Mouse (Mus musculus) lung, postnatal 10 days (tissue): ENCODE results near the gene Paqr3.

Source experiments
- DNase-seq: peaks from one replicate; pipeline ENCODE4 v3.0.0; 2021

The Paqr3 gene

GRCm38 (mm10) chr5:97084541-97084940 is 26.9 kb downstream of the Paqr3 start:
- DNase-seq: no peak

DNA sequence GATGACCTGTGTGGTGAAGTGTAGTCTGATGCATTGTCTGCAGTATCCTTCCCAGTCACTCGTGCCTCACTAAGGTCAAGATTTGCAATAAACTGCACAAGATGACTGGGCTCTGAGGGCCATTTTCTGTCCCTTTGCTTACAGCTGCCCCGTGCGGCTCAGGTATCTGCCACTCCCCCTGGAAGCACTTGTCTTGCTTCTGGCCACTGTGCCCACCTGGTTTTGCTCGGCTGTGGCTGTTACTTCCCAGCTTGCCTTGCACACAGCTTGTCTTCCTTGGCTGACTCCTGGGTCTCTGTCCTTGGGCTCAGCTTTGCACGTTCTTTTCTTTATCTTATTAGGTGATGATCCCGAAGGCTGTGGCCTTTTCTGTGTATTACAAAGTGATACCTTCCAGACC is 27.7 kb downstream of the Paqr3 start:
- no peak for DNase-seq

GRCm38 (mm10) chr5:97081481-97081880 is 29.9 kb downstream of the Paqr3 start:
- peak; percentile 21 for DNase-seq

GRCm38 (mm10) chr5:97078641-97079040 is 32.8 kb downstream of the Paqr3 start:
- no peak for DNase-seq

DNA sequence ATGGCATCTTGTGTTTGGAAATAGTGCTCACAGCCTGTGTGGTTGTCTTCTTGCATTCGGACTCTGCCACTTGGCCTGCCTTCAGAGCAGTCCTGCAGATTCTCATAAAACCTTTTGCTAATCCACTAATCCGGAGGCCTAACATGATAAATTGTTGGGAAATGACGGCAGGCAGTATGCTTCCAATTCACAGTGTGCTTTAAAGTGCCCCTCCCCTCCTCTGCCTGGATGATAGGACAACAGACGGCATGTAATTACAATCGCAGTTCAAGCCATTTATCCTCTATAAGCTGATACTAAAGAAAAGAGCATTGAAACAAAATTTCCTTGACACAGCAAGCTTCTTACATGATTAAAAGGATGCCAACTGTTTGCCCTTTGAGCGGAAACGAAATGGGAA is 33.7 kb downstream of the Paqr3 start:
- DNase-seq: no peak

GRCm38 (mm10) chr5:97076167-97076566 is 35.2 kb downstream of the Paqr3 start:
- no peak for DNase-seq

DNA sequence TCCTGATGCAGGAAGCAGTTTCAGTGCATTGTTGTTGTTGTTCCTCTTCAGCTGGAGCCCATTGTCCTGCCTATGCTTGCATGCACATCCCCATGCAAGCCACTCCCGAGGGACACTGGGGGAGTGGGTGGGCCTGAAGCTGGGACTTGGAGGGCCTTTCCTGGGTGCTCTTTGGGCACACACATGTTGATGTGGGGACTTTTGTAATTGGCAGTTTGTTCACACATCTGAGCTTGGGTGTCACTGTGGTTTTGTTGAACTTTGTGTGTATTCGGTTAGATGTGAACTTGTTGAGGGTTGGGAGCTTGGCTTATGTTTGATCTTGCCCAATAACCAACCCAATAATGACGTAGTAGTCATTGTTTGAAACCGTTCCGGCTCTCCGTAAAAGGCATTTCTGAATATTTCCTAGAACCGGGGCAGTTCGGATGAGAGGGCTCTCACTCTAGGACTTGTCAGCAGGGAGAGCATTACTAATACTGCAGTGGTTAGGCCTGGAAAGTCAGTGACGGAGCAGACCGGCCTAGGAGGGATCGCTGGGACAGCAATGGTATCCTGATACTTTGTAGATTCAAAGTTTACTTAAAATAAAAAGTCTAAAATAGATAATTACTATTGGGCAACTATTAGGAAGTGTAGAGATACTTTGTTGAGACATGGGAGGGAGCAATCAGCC is 35.8 kb downstream of the Paqr3 start:
- DNase-seq: no peak

GRCm38 (mm10) chr5:97065746-97066145 is 45.6 kb downstream of the Paqr3 start:
- DNase-seq: no peak

DNA sequence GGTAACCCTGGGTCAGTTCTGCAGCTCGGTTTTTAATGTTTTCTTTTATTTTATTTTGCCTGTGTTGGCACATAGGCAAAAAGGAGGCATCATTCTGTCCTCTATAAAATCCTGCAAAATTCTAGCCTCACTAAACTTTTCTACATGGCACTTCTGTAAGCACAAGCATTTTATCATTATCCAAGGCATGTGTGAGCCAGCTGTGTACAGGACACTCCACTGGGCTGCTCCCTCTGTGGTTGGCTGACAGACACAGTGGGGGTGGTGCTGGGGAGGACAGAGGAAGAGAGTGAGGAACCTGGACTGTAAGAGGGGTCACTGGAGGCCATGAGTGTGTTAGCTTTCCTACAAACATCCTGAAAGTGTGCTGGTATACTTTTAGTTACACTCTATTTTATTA is 49.4 kb downstream of the Paqr3 start:
- no peak for DNase-seq

DNA sequence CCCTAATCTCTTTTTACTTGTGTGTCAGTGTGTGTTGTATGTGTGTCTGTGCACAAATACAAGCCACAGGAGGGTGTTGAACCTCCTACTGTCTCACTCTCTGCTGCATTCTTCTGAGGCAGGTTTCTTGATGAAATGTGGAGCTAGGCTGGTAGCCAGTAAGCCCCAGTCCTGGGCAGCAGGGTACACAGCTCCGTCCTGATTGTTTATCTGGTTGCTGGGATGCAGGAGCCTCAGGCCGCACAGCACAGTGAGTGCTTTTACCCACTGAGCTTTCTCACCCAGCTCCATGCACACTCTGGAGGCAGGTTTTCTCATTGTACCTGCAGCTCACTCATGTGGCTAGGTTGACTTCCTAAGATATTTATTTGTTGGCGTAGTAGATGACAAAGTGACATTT is 50.5 kb downstream of the Paqr3 start:
- DNase-seq: no peak

DNA sequence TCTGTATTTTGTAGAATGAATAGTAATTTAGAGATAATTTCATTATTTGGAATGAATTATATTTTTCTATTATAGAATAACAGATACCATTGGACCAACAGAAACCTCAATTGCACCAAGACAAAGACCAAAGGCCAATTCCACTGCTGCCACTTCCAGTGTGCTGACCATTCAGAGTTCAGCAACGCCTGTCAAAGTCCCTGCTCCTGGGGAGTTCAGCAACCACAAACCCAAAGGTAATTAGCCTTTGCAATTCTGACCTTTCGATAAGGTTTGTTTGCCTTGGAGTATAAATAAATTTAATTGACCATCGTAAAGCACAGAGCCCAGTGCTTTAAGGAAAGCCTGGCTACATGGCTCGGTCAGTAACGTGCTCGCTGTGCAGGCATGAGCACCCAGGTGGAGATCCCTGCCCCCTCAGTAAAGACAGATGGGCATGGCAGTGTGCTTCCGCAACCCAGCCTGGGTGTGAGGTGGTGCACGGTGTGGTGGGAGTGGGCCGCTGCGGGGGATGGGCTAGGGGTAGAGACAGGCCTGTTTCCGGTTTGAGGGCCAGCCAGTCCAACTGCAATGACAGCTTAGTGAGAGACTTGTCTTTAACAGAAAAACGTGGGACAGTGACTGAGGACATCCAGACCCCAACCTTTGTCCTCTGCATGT is 54.5 kb downstream of the Paqr3 start:
- DNase-seq: no peak

GRCm38 (mm10) chr5:97056359-97056758 is 55.0 kb downstream of the Paqr3 start:
- no peak for DNase-seq

- peak; percentile 76 for DNase-seq
Measured at GRCm38 (mm10) chr5:97055511-97056068, 55.8 kb downstream of the Paqr3 start.

GRCm38 (mm10) chr5:97054801-97055200 is 56.6 kb downstream of the Paqr3 start:
- DNase-seq: no peak

DNA sequence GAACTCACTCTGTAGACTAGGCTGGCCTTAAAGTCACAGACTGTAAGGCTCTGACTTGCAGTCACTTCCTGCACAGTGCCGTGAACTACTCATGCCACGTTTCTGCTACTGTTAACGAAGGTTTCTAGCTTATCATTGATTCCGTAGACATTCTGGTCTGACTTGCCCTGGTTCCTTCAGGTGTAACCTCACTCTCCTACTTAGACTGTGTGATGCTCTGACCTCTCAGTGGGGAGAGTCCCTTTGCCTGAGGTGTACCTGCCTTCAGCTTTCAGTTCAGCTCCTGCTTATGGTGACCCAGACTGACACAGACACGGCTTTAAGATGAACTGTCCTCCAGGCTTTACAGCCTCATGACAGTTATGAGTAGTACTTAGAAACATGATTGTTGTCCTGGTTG is 57.2 kb downstream of the Paqr3 start:
- DNase-seq: no peak

DNA sequence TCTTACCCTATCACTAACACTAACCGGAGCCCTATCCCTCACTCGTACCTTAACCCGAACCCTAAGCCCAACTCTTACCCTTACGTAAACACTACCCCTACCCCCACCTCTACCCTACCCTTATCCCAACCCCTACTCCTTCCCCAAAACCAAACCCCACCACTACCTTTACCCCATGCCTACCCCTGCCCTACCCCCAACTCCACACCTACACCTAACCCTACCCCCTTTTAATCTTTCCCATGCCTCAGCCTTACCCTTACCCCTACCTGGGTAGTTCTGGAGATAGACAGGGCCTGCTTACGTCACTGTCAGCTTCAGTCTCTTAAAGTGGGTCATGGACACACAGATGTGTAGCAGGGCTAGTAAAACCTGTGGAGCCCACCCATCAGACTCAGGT is 62.5 kb downstream of the Paqr3 start:
- no peak for DNase-seq

DNA sequence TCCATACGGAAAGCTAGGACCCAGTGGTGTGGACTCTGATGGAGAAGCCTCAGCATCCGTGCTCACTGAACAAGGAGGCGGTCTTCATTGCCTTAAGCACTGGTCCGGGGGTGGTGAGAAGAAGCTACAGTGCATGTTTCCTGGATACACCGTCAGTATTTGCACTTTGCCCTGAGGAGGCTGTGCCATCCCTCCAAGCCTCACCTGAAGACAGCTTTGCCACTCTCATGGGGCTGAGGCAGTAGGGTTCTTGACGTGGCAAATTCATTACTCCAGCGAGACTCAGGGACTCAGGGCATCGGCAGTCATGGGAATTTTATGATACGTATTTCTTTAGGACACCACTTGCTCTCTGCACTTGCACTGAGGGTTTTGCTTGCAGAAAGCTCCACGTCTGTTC is 64.7 kb downstream of the Paqr3 start:
- DNase-seq: no peak

- no peak for DNase-seq
Measured at GRCm38 (mm10) chr5:97045260-97045659, 66.1 kb downstream of the Paqr3 start.
